Mouse (Mus musculus) liver, postnatal 0 days (tissue): ENCODE data around the gene Prss50. TPM values are rescaled to one million over a fixed set of nuclear protein-coding genes. Genes with fewer than 3 reads are reported as not detected.

Experiments used
- ATAC-seq: fragments of 200-750 bp; cut with Nextera tagmentation; 2 replicates; pipeline ENCODE4 v1.8.0; 2017; ENCODE audit warnings: mild to moderate bottlenecking, moderate library complexity
- DNase-seq: peaks from one replicate; pipeline ENCODE4 v3.0.0-alpha.2; 2016
- H3K27ac ChIP-seq: fragments of 300-500 bp; sonication (generic); 2 replicates; pipeline ENCODE4 v1.5.1; 2014; ENCODE audit warnings: antibody characterized with exemption, moderate library complexity, mild to moderate bottlenecking, low read depth
- H3K27me3 ChIP-seq: fragments of 300-500 bp; sonication (generic); 2 replicates; pipeline ENCODE4 v1.6.1; 2014; ENCODE audit warnings: low read length, control low read depth, mixed read lengths; ENCODE audit not compliant: insufficient read depth
- H3K36me3 ChIP-seq: fragments of 300-500 bp; sonication (generic); replicated peaks from 2 replicates; pipeline ENCODE4 v1.6.1; 2014; ENCODE audit warnings: mild to moderate bottlenecking, control low read depth, low read length, moderate library complexity, mixed read lengths; ENCODE audit not compliant: insufficient read depth
- H3K4me1 ChIP-seq: fragments of 300-500 bp; sonication (generic); 2 replicates; pipeline ENCODE4 v1.6.1; 2014; ENCODE audit warnings: antibody characterized with exemption, mild to moderate bottlenecking, control low read depth; ENCODE audit not compliant: insufficient read depth
- H3K4me2 ChIP-seq: fragments of 300-500 bp; sonication (generic); 2 replicates; pipeline ENCODE4 v1.6.1; 2014; ENCODE audit warnings: low read depth, mild to moderate bottlenecking, low read length, moderate library complexity, mixed read lengths
- H3K4me3 ChIP-seq: fragments of 300-500 bp; sonication (generic); 2 replicates; pipeline ENCODE4 v1.5.1; 2014; ENCODE audit warnings: low read depth, low read length
- H3K9ac ChIP-seq: fragments of 300-500 bp; sonication (generic); replicated peaks from 2 replicates; pipeline ENCODE4 v1.6.1; 2014; ENCODE audit warnings: mild to moderate bottlenecking, moderate library complexity
- H3K9me3 ChIP-seq: fragments of 300-500 bp; sonication (generic); 2 replicates; pipeline ENCODE4 v1.6.1; 2016; ENCODE audit warnings: mild to moderate bottlenecking, control low read depth, low read length, mixed read lengths
- CTCF ChIP-seq: sonication (generic); IDR thresholded peaks from 2 replicates; pipeline ENCODE4 v1.5.1; 2016; ENCODE audit warnings: antibody characterized with exemption, low read depth
- EP300 ChIP-seq: IDR thresholded peaks from 2 replicates; pipeline ENCODE4 v1.6.1; 2016; ENCODE audit warnings: antibody characterized with exemption, low read depth, mild to moderate bottlenecking
- WGBS: fragments of 180-500 bp; shearing (Covaris S2); extraction: QIAGEN DNeasy Blood & Tissue Kit; methylation state at CpG from one replicate; pipeline ENCODE4 v1.1.7; 2014; ENCODE audit not compliant: insufficient replicate concordance; 5-methylcytosine and 5-hydroxymethylcytosine counted together
- polyA plus RNA-seq: library from polyadenylated mRNA; unstranded; fragments of >200 nt; fragmentation: Nextera tagmentation; extraction: Ambion mirVana; gene quantifications from 2 replicates; pipeline ENCODE4 v1.2.1, GENCODE M21; 2015

The Prss50 gene
- polyA plus RNA-seq, 1 experiment from 2014 or later: 10.3 TPM

GRCm38 (mm10) chr9:110825832-110826231 is 31.9 kb upstream of the Prss50 start:
- Histone ChIP-seq H3K27ac (no peak overlapping the region), H3K4me2 (no peak overlapping the region), H3K9ac (no peak overlapping the region), H3K36me3 (no peaks in the 10 kb centered on the region), H3K4me1 (no peaks in the 10 kb centered on the region), H3K27me3 (no peaks in the 10 kb centered on the region), H3K4me3 (no peak overlapping the region), H3K9me3 (no peaks in the 10 kb centered on the region)
- no peak for TF ChIP-seq CTCF
- TF ChIP-seq EP300: no peak
- 25% methylated on average over 7 of the region's 7 CpGs for WGBS
- ATAC-seq (no peak), DNase-seq (no peak)

DNA sequence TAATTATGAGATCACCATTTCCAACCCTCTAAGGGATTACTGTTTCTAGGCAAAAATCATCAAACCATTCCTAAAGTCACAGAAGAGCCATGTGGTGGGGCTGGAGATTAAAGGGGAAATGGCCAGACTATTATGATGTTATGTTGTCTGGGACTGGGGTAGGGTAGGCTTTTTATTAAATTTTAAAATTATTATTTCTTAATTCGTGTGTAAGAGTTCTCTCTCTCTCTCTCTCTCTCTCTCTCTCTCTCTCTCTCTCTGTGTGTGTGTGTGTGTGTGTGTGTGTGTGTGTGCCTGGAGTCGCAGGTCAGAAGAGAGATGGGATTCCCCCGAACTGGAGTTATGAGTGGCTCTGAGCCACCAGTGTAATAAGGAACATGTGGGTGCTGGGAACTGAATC is 31.4 kb upstream of the Prss50 start, which contains the start of gene Prss43:
TSS of gene Prss43 (plus strand) at position 301 of the 400 bp plus-strand sequence.
- Histone ChIP-seq H3K9me3 (no peaks in the 10 kb centered on the region), H3K4me2 (no peak within 1 kb of the TSS), H3K4me3 (no peak within 1 kb of the TSS), H3K9ac (no peak within 1 kb of the TSS), H3K27ac (no peak within 1 kb of the TSS), H3K36me3 (no peaks in the 10 kb centered on the region), H3K4me1 (no peaks in the 10 kb centered on the region), H3K27me3 (no peaks in the 10 kb centered on the region)
- ATAC-seq (no peak), DNase-seq (no peak)
- TF ChIP-seq EP300: no peak
- no peak for TF ChIP-seq CTCF
- WGBS: 66% methylated on average over 3 of the region's 3 CpGs

- Histone ChIP-seq H3K4me1 (no peaks in the 10 kb centered on the region), H3K36me3 (no peaks in the 10 kb centered on the region), H3K27ac (no peak overlapping the region), H3K4me3 (no peak overlapping the region), H3K27me3 (no peaks in the 10 kb centered on the region), H3K4me2 (no peak overlapping the region), H3K9ac (no peak overlapping the region), H3K9me3 (no peaks in the 10 kb centered on the region)
- ATAC-seq: no peak
- peak; percentile 42 for DNase-seq
- WGBS: 67% methylated on average over 5 of the region's 5 CpGs
- TF ChIP-seq EP300 (no peak), CTCF (no peak)
Observed at GRCm38 (mm10) chr9:110833021-110833420, 24.7 kb upstream of the Prss50 start.

DNA sequence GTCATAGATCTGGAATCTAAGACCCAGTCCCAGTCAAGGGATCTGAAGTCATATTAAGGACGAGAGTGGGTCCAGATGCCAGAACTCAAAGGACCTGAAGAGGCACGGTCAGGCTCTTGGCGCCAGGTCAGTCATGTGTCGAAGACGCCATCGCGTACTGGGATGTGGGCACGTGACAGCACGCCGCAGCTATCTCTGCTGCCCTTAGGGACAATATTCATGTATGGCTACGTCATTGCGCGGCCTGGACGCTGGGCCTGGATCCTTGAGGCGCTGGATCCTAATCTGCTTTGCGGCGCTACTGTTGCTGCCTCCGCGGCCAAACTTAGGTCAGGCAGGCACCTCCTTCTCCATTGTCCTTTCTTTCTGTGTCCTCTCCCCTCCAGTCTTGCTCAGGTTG is 23.4 kb upstream of the Prss50 start, which contains the start of gene Prss45:
TSS of gene Prss45 (plus strand) at position 178 of the 400 bp plus-strand sequence.
- DNase-seq: no peak
- ATAC-seq: no peak
- Histone ChIP-seq H3K9ac (no peak within 1 kb of the TSS), H3K4me3 (no peak within 1 kb of the TSS), H3K27me3 (no peaks in the 10 kb centered on the region), H3K9me3 (no peaks in the 10 kb centered on the region), H3K27ac (no peak within 1 kb of the TSS), H3K4me2 (no peak within 1 kb of the TSS), H3K36me3 (no peaks in the 10 kb centered on the region), H3K4me1 (no peaks in the 10 kb centered on the region)
- TF ChIP-seq EP300: no peak
- TF ChIP-seq CTCF: no peak
- WGBS: 74% methylated on average over 19 of the region's 19 CpGs

DNA sequence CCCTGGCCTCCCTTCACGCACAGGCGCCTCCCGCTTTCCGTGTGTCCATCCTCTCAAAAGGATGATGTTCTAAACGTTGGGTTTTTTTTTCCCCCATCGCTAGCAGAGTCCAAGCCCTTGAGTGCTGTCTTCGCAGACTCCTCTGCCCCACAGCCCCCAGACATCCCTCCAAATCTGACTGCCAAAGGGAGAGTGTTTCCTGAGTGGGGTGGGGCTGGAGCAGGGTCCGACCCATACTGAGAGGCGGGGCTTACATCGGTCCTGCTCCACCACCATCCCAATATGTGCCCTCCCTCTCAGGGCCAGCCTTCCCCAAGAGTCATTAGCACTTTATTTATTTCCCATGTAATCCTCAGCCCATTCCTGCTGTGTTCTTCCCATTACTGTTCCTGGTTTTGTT is 22.8 kb upstream of the Prss50 start:
- WGBS: 44% methylated on average over 10 of the region's 10 CpGs
- no peaks in the 10 kb centered on the region for H3K36me3 ChIP-seq
- H3K4me3 ChIP-seq: no peak overlapping the region
- H3K27ac ChIP-seq: no peak overlapping the region
- H3K9me3 ChIP-seq: no peaks in the 10 kb centered on the region
- no peaks in the 10 kb centered on the region for H3K4me1 ChIP-seq
- no peak overlapping the region for H3K9ac ChIP-seq
- no peak for DNase-seq
- ATAC-seq: no peak
- no peak overlapping the region for H3K4me2 ChIP-seq
- no peak for TF ChIP-seq EP300
- no peak for TF ChIP-seq CTCF
- no peaks in the 10 kb centered on the region for H3K27me3 ChIP-seq

GRCm38 (mm10) chr9:110836112-110836511 is 21.7 kb upstream of the Prss50 start:
- Histone ChIP-seq H3K4me2 (no peak overlapping the region), H3K4me1 (peaks cover 4% of the 10 kb centered on the region), H3K27ac (no peak overlapping the region), H3K9ac (no peak overlapping the region), H3K4me3 (no peak overlapping the region), H3K36me3 (no peaks in the 10 kb centered on the region), H3K27me3 (no peaks in the 10 kb centered on the region), H3K9me3 (no peaks in the 10 kb centered on the region)
- DNase-seq: no peak
- TF ChIP-seq EP300 (no peak), CTCF (no peak)
- ATAC-seq: no peak
- WGBS: 64% methylated on average over 2 of the region's 2 CpGs

DNA sequence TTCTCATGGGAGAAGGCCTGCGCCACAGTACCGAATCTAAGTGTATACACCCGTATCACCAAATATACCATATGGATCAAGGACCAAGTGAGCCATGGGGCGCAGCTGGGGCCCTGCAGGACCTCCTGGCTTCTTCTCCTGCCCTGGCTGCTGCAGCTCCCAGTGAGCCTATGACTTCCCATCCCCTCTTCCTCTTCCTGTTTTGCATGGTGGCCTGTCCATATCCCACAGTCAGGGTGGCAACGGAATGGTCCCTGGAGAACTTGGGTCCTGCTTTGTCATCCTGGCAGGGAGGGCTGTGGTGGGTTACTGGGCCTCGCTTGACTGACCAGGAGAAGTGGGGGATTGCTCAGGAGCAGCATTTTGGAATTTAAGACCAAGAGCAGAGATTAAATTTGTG is 16.9 kb upstream of the Prss50 start:
- Histone ChIP-seq H3K4me3 (no peak overlapping the region), H3K9me3 (no peaks in the 10 kb centered on the region), H3K4me2 (no peak overlapping the region), H3K36me3 (no peaks in the 10 kb centered on the region), H3K27me3 (no peaks in the 10 kb centered on the region), H3K4me1 (peaks cover 9% of the 10 kb centered on the region), H3K27ac (peak overlapping the region; percentile 30; the same call in 1 of the 2 replicates), H3K9ac (no peak overlapping the region)
- WGBS: 69% methylated on average over 6 of the region's 6 CpGs
- TF ChIP-seq CTCF: no peak
- TF ChIP-seq EP300: no peak
- no peak for ATAC-seq
- DNase-seq: no peak
